Mouse (Mus musculus): Measurements from ENCODE around the gene Timd2.
"Not testable (repeated sequence)": the region's sequence is repeated elsewhere in the genome, so short reads cannot be mapped to it uniquely, and the experiment has no call there.

Timd2 gene

DNA sequence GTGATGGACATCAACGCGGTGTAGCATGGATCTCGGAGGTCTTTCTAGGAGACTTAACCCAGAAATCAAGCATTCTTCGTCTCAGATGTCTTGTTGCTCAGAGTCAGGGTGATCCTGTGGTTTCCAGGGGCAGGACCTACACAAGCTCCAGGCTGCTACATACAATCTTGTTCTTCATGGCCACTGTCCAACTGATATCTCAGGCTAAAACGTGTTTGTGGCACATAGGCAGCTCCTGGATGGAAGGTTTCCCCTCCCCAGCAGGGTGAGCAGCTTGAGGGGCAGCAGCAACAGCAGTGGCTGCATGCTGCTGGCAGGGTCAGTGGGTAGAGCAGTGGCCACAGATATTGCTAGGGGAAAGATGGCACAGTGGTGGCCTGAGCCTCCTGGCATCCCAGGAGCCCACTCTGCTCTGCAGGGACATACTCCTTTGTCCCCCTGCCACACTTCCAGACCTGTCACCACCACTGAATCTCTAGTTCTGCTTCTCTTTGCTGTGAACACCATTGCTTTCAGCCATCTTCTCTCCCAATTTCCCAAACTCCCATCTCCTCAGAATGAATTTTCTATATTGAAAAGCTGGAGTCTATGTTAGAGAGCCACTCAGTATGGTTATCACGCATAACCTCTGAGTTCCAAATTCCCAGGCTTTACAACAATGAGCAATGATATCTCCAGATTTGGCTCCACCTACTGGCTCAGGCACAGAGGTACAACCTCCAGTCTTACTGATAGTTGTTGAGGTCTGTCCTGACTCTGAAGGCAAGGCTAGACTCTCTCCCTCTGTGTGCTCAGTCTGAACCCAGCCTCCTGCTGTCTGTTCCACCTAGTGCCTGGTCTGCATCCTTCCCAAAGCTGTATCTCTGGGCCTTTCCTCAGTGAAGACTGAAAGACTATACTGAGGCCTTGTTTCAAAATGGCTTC, 41.0 kb downstream of the Timd2 start:
- no peak for DNase-seq (ENCODE audit: low spot score)

DNA sequence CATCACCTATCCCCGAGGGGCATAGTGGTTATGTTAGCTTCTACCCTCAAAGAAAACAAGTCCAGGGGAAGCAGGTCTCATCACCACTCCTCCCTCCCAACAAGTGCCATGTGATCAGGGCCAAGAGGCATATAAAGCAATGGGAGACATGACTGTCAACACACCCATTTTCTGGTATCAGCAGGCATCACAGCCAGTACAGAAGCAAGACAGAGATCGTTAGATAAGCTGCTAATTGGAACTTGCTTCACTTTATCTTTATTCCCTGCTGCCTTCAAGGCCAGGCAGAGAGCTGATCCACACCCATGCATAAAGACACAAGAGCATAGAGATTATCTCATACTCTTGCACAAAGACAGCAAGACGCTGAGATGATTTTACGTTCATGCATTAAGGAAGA, 43.6 kb downstream of the Timd2 start:
- no peak for DNase-seq (ENCODE audit: low spot score)

DNA sequence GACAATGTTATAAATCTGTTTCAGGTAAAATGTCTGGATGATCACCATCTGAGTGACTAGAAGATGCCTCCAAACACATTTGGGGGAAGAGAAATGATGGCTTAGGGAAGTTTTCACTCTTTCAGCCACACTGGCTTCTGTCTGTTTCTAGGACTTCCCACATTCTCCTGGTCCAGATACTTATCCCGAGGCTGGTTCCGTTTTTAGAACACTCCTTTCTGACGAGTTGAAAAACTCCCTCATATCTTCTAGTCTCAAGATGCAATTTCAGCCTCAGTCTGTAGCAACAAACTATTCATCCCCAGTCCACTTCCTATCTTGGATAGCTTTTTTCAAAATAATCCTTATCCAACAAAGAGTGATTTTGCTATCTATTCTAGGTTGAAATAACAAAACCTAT, 54.4 kb downstream of the Timd2 start:
- no peak for DNase-seq (ENCODE audit: low spot score)

DNA sequence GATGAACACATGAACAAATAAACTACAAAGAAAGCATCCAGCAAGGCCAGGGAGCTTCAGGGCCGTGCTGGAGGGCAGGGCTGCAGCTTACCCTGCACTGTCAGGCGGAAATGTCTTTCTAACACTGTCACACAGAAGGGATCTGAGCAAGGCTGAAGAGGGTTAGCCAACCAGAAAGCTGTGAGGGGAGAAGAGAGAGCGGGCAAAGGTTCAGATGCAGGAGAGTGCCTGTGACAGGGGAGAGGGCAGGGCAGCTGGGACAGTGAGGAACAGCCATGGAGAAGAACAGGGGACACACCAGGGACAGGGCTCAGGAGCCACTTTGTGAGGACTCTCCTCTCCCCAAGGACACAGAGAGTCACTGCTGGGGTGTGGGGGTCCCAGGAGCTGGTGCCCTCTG, 57.2 kb downstream of the Timd2 start:
- not testable (repeated sequence) for DNase-seq (ENCODE audit: low spot score)

DNA sequence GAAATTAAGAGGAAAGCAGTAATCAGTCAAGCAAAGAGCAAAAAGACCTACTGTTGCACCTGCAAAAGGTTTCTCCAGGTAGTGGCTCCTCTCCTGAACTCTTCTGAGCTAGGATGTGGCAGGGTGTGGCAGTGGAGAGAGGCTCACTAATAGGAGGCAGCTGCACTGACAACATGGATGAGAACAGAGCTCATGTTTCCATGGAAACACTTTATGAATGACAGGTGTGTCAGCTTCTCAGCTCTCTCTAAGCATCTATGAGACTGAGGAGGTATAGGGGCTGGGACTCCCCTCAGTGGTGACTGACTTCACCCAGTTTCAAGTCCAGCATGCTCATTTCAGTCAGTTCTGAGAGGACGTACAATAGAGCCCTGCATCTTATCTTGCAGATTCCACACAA, 62.0 kb downstream of the Timd2 start:
- DNase-seq (ENCODE audit: low spot score) = no peak

DNA sequence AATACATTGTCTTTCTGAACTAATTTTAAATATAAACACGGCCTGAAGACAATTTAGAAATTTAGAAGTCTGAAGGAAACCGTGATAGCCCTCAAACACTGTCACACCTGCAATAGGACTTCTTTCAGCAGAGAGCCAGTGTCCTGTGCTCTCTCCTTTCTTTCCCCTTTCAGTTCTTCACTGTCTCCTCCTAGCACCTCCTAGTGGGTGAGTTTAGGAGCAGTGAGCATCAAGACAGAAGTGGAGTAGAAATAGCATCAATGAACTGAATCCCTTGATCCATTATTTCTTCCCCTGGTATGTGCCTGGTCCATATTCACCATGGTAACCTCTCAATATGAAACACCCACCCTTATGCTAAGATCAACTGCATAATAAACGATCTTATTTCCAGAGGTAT, 70.3 kb downstream of the Timd2 start:
- no peak for DNase-seq (ENCODE audit: low spot score)

DNA sequence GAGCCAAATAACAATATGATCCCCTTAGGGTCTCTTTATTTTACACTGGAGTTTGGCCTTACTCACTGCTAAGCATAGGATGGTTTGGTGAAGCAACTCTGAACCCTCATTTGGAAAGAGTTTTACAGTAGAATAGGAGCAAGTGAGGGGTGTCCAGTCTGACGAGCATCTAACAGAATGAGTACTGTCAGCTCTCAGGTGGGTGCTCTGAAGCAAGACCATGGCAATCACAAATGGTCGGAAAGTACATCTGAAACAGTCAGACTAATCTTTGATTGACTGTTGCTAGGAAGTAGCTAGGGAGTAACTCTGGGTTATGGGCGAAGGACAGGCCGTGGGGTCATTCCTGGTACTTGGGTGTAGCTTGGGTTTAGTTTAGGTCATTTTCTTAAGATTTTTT, 71.3 kb downstream of the Timd2 start:
- DNase-seq (ENCODE audit: low spot score) = not testable (repeated sequence)

DNA sequence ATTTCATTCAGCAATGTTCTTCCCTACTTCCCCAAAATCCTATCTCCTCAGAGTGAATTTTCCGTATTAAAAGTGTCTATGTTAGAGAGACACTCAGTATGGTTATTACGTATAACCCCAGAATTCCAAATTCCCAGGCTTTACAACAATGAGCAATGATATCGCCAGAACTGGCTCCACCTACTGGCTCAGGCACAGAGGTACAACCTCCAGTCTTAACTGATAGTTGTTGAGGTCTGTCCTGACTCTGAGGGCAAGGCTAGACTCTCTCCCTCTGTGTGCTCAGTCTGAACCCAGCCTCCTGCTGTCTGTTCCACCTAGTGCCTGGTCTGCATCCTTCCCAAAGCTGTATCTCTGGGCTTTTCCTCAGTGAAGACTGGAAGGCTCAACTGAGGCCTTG, 75.2 kb downstream of the Timd2 start:
- no peak for DNase-seq (ENCODE audit: low spot score)

DNA sequence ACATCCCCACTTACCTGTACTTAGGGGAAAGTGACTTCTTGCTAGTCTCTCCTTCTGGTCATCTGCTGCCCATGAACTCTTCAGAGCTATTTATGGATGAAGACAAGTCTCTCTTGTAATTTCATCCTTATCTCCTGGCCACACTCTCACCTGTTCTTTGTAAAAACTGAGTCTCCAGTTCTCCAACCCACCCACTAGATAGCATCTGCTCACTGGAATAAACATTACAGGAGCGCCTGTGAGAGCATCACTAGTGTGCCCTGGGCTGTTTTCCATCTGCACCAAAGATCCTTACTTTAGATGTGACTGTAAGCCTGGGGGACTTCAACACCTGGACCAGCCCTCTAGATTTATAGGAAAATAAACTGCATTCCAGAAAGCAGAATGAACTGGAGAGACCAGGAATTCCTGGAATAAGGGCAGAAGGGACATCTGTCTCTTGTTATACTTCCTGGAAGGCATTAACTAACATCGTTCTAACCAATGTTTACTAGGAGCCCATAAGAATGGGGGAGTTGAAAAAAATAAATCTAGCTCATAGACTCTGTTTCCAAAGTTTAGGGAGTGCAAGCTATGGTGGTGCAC, 77.6 kb downstream of the Timd2 start, which contains the start of gene Dppa1:
Gene Dppa1 (minus strand): TSS at position 51 of the 585 bp plus-strand sequence.
- DNase-seq (ENCODE audit: low spot score) = no peak

DNA sequence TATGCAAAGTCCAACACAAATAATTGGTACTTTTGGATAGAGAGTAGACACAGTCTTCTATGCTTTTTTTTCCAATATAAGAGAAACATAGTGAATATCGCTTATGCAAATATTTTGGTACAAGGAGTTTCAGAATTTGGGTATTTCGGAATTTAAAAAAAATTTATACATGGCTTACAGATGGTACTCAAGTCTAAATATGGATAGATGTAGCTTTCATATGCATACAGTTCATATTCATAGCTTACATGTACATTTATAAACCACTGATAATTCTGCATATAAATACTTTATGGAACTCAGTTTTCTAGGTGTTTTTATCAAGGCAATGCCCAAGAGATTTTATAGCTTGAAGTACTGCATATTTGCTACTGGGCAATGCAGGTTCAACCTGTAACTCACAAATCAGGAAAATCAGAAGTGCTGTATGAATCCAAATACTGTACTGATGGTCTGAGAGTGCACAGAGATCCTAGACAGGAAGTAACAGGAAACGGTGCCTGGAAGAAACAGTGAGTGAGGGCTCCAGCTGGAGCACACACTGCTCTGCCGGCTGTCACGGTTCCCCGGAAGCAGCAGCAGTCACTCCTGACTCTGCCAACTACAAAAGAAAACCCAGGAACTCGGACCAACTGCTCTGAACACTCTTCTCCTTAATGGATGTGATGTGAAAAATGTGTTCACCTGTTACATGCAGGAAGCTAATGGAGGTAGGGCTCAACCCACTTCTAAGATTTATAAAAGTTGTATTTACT, 86.3 kb downstream of the Timd2 start:
- DNase-seq (ENCODE audit: low spot score) = no peak

DNA sequence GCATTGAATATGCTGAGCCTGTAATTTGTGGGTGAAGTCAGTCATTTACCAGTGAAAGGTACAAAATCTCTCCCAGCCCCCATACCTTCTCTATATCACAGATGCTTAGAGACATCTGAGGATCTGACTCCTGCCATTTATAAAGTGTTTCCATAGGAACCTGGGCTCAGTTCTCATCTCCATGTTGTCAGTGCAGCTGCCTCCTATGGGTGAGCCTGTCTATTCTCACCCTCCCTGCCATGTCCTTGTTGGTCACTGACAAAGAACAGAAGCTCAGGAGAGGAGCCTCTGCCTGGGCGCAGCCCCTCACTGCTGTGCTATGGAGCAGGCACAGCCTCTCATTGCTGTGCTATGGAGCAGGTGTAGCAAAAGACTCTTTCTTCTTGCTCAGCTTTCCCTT, 86.9 kb downstream of the Timd2 start:
- no peak for DNase-seq (ENCODE audit: low spot score)
